ENCODE assay signal across 12 mouse cellular contexts in genomic region chr1:135780649-135781048, GRCm38 (mm10). TPM values are rescaled to one million over a fixed set of nuclear protein-coding genes. Genes with fewer than 3 reads are reported as not detected.
DNase-seq lines count a peak whose midpoint lies in the region; ATAC-seq and TF ChIP-seq lines count a peak whose summit lies in the region.
"Had no signal": no experiment of that assay in that cellular context is flagged by ENCODE, and none has a peak within 500 bp of the region (broad histone marks: within the 10 kb centered on the region; RNA-seq: fewer than 3 reads in every experiment).

No protein-coding gene starts in this region.

- no peak overlapping the region for H3K4me3 ChIP-seq in cerebellum, adult 2 months (replicated peaks; ENCODE audit: insufficient read depth, low read depth, low read length)
- no peak overlapping the region for H3K4me3 ChIP-seq in kidney, embryonic 14.5 days (ENCODE audit: low read length)
- H3K4me3 ChIP-seq in neural tube, embryonic 13.5 days: no peak overlapping the region
- no peak overlapping the region for H3K4me3 ChIP-seq in neural tube, embryonic 15.5 days (replicated peaks)
- H3K4me3 ChIP-seq: megakaryocyte, embryonic 14.5 days had no signal

- H3K36me3 ChIP-seq in kidney, embryonic 14.5 days (ENCODE audit: control insufficient read depth, insufficient read depth, low read length): no peaks in the 10 kb centered on the region
- no peaks in the 10 kb centered on the region for H3K36me3 ChIP-seq in neural tube, embryonic 13.5 days
- no peaks in the 10 kb centered on the region for H3K36me3 ChIP-seq in neural tube, embryonic 15.5 days

- H3K27me3 ChIP-seq in cerebellum, adult 2 months (ENCODE audit: control insufficient read depth, insufficient read depth, low read length): no peaks in the 10 kb centered on the region
- H3K27me3 ChIP-seq in kidney, embryonic 14.5 days (ENCODE audit: control insufficient read depth, insufficient read depth, low read length): no peaks in the 10 kb centered on the region
- no peaks in the 10 kb centered on the region for H3K27me3 ChIP-seq in neural tube, embryonic 13.5 days
- H3K27me3 ChIP-seq in neural tube, embryonic 15.5 days (replicated peaks): peaks cover 2% of the 10 kb centered on the region; the same call in 1 of the 2 replicates

- H3K9ac ChIP-seq in kidney, embryonic 14.5 days (ENCODE audit: low read depth, low read length): no peak overlapping the region
- H3K9ac ChIP-seq in neural tube, embryonic 13.5 days: peak overlapping the region; percentile 38; the same call in 1 of the 2 replicates
- H3K9ac ChIP-seq in neural tube, embryonic 15.5 days (replicated peaks): no peak overlapping the region

- intact Hi-C loops in left cerebral cortex, postnatal 4 days (cut with DNase I): no loop called here

- no peak for TF ChIP-seq CTCF in cerebellum, adult 2 months (IDR thresholded peaks at IDR 0.05; ENCODE audit: borderline replicate concordance, insufficient read depth, low read depth, low read length)

- 67% methylated on average over 4 of the region's 4 CpGs for WGBS in cerebellum, adult 2 months
- 18% methylated on average over 4 of the region's 4 CpGs for WGBS in kidney, embryonic 14.5 days
- WGBS in neural tube, embryonic 13.5 days: 17% methylated on average over 4 of the region's 4 CpGs
- 22% methylated on average over 4 of the region's 4 CpGs for WGBS in neural tube, embryonic 15.5 days

- no peaks in the 10 kb centered on the region; the same call in 1 of the 2 replicates for H3K4me1 ChIP-seq in cerebellum, adult 2 months (ENCODE audit: control insufficient read depth, insufficient read depth, low read length)
- H3K4me1 ChIP-seq in kidney, embryonic 14.5 days (ENCODE audit: control insufficient read depth, insufficient read depth, low read length): peaks cover 36% of the 10 kb centered on the region
- peaks cover 39% of the 10 kb centered on the region for H3K4me1 ChIP-seq in neural tube, embryonic 13.5 days (replicated peaks)
- H3K4me1 ChIP-seq in neural tube, embryonic 15.5 days: peaks cover 17% of the 10 kb centered on the region

- H3K27ac ChIP-seq in cerebellum, adult 2 months (ENCODE audit: insufficient read depth, low read length): peak overlapping the region; percentile 24; the same call in 1 of the 2 replicates
- H3K27ac ChIP-seq in kidney, embryonic 14.5 days (ENCODE audit: low read depth, low read length): 0 out of 2 replicates have a peak overlapping the region, but pooled peaks have one; percentile 38
- H3K27ac ChIP-seq in neural tube, embryonic 13.5 days (replicated peaks): no peak overlapping the region
- H3K27ac ChIP-seq in neural tube, embryonic 15.5 days (replicated peaks): no peak overlapping the region

- ATAC-seq in kidney, embryonic 14.5 days (ENCODE audit: low FRiP score, low TSS enrichment): no peak
- no peak for ATAC-seq in neural tube, embryonic 13.5 days (ENCODE audit: low read depth)
- no peak for ATAC-seq in neural tube, embryonic 15.5 days (ENCODE audit: low FRiP score)

- H3K4me2 ChIP-seq in kidney, embryonic 14.5 days (replicated peaks; ENCODE audit: low read depth, low read length): no peak overlapping the region
- H3K4me2 ChIP-seq in neural tube, embryonic 13.5 days: no peak overlapping the region
- H3K4me2 ChIP-seq in neural tube, embryonic 15.5 days: no peak overlapping the region

- H3K9me3 ChIP-seq in kidney, embryonic 14.5 days (ENCODE audit: control insufficient read depth, low read length): no peaks in the 10 kb centered on the region
- no peaks in the 10 kb centered on the region for H3K9me3 ChIP-seq in neural tube, embryonic 13.5 days
- no peaks in the 10 kb centered on the region for H3K9me3 ChIP-seq in neural tube, embryonic 15.5 days (replicated peaks)
- H3K9me3 ChIP-seq: megakaryocyte, embryonic 14.5 days had no signal

- no peak for DNase-seq in cerebellum, adult 2 months
- DNase-seq in cerebellum, adult 18-20 months: no peak
- no peak for DNase-seq in kidney, adult 9 months
- DNase-seq in left cerebral cortex, postnatal 4 days: no peak
- DNase-seq in urinary bladder, postnatal 4 days (ENCODE audit: low spot score in 2 of 2): no peak
- DNase-seq: thymus, adult 18-20 months had no signal

- TF ChIP-seq POLR2A in cerebellum, adult 2 months (IDR thresholded peaks at IDR 0.05; ENCODE audit: borderline replicate concordance, insufficient read depth, low read length): no peak

RNA-seq across cellular contexts. Expression of gene Tnni1, which starts 1.4 kb away (rescaled TPM):
- polyA plus RNA-seq in cerebellum, adult 2 months (2012; rRNA removed): 22.1 and 25.9 TPM in 2 replicates
- 18.3 and 20.3 TPM in 2 replicates for polyA plus RNA-seq in kidney, embryonic 14.5 days (2014; fragmentation: Nextera tagmentation; extraction: Ambion mirVana)
- polyA plus RNA-seq in neural tube, embryonic 13.5 days (2015; fragmentation: Nextera tagmentation; extraction: Ambion mirVana): 15.0 and 31.7 TPM in 2 replicates
- polyA plus RNA-seq in neural tube, embryonic 15.5 days (2015; fragmentation: Nextera tagmentation; extraction: Ambion mirVana): 19.9 and 31.1 TPM in 2 replicates
- total RNA-seq in left cerebral cortex, postnatal 4 days (2021): not detected
- total RNA-seq: granulocyte monocyte progenitor cell, adult 5-6 weeks had no signal

RNA-seq across cellular contexts. Expression of gene Phlda3, which starts 14.7 kb away (rescaled TPM):
- 72.7 and 93.0 TPM in 2 replicates for polyA plus RNA-seq in cerebellum, adult 2 months (2012; rRNA removed)
- 85.6 and 102 TPM in 2 replicates for polyA plus RNA-seq in kidney, embryonic 14.5 days (2014; fragmentation: Nextera tagmentation; extraction: Ambion mirVana)
- polyA plus RNA-seq in neural tube, embryonic 13.5 days (2015; fragmentation: Nextera tagmentation; extraction: Ambion mirVana): 32.1 and 32.6 TPM in 2 replicates
- 54.1 and 62.9 TPM in 2 replicates for polyA plus RNA-seq in neural tube, embryonic 15.5 days (2015; fragmentation: Nextera tagmentation; extraction: Ambion mirVana)
- 10 to 100 TPM; 11.2 to 12.9 TPM for total RNA-seq in left cerebral cortex, postnatal 4 days (2021)

RNA-seq across cellular contexts. Expression of gene Lad1, which starts 37.7 kb away (rescaled TPM):
- 0.76 and 1.2 TPM in 2 replicates for polyA plus RNA-seq in cerebellum, adult 2 months (2012; rRNA removed)
- polyA plus RNA-seq in kidney, embryonic 14.5 days (2014; fragmentation: Nextera tagmentation; extraction: Ambion mirVana): 12.1 and 19.5 TPM in 2 replicates
- 0.40 and 0.73 TPM in 2 replicates for polyA plus RNA-seq in neural tube, embryonic 13.5 days (2015; fragmentation: Nextera tagmentation; extraction: Ambion mirVana)
- 0.65 and 15.3 TPM in 2 replicates for polyA plus RNA-seq in neural tube, embryonic 15.5 days (2015; fragmentation: Nextera tagmentation; extraction: Ambion mirVana)
- total RNA-seq in left cerebral cortex, postnatal 4 days (2021): under 1 TPM; 0.64 to 0.86 TPM
- total RNA-seq: granulocyte monocyte progenitor cell, adult 5-6 weeks had no signal

RNA-seq across cellular contexts. Expression of gene Tnnt2, which starts 55.5 kb away (rescaled TPM):
- 1.4 and 2.8 TPM in 2 replicates for polyA plus RNA-seq in cerebellum, adult 2 months (2012; rRNA removed)
- polyA plus RNA-seq in kidney, embryonic 14.5 days (2014; fragmentation: Nextera tagmentation; extraction: Ambion mirVana): 2.0 and 2.3 TPM in 2 replicates
- 10.9 and 22.7 TPM in 2 replicates for polyA plus RNA-seq in neural tube, embryonic 13.5 days (2015; fragmentation: Nextera tagmentation; extraction: Ambion mirVana)
- polyA plus RNA-seq in neural tube, embryonic 15.5 days (2015; fragmentation: Nextera tagmentation; extraction: Ambion mirVana): 9.7 and 12.3 TPM in 2 replicates
- total RNA-seq in left cerebral cortex, postnatal 4 days (2021): under 1 TPM; 0.62 to 0.85 TPM
- total RNA-seq: granulocyte monocyte progenitor cell, adult 5-6 weeks had no signal
- polyA plus RNA-seq: forebrain, embryonic 11.5 days had no signal

Comparison
In these comparisons a context has a peak if more than half of its experiments do, and no peak if none do; other contexts are left out.
1. H3K27ac ChIP-seq: peak in cerebellum, adult 2 months (single experiment) and kidney, embryonic 14.5 days (single experiment); none in neural tube, embryonic 13.5 days (single experiment) and neural tube, embryonic 15.5 days (single experiment).